Mouse (Mus musculus) urinary bladder, postnatal 25 days (tissue): Measurements from ENCODE around the gene Nup188.

Source experiments
- DNase-seq: peaks from one replicate; pipeline ENCODE4 v3.0.0; 2022; ENCODE audit warnings: low spot score

The Nup188 gene

DNA sequence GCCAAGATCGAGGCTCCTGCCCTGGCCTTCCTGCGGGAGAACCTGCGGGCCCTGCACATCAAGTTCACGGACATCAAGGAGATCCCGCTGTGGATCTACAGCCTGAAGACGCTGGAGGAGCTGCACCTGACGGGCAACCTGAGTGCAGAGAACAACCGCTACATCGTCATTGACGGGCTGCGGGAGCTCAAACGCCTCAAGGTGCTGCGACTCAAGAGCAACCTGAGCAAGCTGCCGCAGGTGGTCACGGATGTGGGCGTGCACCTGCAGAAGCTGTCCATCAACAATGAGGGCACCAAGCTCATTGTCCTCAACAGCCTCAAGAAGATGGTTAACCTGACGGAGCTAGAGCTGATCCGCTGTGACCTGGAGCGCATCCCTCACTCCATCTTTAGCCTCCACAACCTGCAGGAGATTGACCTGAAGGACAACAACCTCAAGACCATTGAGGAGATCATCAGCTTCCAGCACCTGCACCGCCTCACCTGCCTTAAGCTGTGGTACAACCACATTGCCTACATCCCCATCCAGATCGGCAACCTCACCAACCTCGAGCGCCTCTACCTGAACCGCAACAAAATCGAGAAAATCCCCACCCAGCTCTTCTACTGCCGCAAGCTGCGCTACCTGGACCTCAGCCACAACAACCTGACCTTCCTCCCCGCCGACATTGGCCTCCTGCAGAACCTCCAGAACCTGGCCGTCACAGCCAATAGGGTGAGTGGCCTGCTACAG is 29.4 kb upstream of the Nup188 start:
- no peak for DNase-seq

- no peak for DNase-seq
Measured at GRCm38 (mm10) chr2:30257699-30258460, 28.3 kb upstream of the Nup188 start.

DNA sequence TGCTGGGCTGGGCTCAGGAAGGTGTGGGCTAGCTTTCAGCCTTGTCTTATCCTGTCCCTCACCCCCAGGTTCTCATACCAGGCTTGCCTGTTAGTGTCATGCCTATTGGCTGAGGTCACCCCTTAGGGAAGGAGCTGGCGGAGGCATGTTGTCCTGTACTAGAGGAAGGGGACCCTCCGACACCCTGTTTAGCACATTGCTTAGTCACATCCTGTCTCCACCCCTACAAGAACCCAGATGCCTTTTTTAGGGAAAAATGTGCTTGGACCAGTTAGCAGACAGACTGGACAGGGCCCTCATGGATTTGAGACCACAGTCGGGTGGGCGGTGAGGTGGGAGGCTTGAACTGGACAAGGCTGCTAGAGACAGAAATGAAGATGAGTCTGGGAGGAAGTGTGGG is 27.6 kb upstream of the Nup188 start:
- no peak for DNase-seq

DNA sequence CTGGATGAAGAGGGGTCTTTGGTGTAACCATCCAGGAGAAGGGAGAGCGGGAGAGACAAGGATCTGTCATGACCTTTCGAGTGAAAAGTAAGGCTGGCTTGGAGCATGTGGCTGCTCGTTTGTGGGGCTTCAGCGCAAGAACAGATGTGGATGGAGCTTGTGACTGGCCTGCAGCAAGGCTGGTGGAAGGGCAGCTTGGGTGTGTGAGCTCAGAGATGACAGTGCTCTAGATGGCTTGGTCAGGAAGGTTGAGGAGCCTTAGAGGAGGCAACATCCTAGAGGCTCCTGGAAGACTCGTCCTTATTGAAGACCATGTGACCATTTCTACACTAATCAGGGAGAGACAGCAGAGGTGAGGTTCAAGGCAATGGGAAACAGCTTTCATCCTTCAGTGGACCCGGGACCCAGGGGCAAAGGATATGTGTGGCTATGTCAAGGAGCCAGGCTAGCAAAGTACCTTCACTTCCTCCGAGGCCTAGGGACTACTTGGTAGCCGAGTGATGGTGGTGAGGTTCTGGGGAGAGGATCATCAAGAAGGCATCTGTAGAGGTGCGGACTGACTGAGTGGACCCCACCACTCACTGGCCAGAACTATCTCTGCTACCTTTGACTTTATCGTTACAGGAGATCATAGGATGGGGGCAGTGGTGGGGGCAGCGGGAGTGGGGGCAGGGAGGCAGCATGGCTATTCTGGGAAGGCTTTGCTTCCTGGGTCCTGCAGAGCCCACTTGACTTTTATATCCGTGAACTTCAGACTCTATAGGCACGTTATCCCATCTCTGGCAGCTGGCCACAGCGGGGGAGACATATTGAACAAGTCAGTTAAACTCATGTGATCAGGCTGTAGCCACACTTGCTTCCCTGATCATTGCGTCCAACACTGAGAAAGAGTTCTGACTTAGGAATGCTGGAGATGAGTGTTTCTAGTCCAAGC is 26.8 kb upstream of the Nup188 start:
- no peak for DNase-seq

GRCm38 (mm10) chr2:30261064-30261736 is 25.0 kb upstream of the Nup188 start:
- DNase-seq = no peak

DNA sequence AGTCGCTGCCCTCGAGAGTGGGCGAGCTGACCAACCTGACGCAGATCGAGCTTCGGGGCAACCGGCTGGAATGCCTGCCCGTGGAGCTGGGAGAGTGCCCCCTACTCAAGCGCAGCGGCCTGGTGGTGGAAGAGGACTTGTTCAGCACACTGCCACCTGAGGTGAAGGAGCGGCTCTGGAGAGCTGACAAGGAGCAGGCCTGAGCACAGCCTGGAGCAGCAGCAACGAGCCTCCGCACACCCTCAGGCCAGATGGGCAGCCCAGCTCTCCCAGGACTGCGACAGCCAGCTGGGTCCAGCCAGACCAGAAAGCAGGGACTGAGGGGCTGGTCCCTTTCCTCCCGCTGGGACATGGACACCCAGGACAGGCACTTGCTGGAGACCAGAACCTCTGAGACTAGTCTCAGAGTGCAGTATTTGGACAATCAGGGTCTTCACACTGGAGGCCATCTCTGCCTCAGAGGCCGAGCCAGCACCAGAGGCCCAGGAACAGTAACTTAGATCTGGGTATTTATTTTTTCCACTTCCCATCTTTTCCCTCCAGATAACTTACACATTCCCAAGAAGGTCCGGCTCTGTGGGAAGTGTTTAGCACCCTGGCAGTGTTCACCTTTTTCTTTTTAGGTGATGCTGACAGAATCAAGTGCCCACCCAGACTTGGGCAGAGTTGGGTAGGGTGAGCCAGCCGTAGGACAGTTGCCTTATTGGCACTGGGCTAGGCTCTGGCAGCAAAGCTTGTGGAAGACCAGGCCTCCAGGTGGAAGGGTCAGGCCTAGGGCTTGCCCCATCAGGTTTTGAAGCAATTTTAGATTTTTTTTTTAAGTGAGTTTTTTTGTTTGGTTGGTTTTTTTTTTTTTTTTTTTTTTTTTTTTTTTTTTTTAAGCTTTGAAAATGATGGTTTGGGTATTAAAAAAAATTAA is 24.0 kb upstream of the Nup188 start:
- no peak for DNase-seq

GRCm38 (mm10) chr2:30262840-30263441 is 23.3 kb upstream of the Nup188 start:
- DNase-seq = no peak

DNA sequence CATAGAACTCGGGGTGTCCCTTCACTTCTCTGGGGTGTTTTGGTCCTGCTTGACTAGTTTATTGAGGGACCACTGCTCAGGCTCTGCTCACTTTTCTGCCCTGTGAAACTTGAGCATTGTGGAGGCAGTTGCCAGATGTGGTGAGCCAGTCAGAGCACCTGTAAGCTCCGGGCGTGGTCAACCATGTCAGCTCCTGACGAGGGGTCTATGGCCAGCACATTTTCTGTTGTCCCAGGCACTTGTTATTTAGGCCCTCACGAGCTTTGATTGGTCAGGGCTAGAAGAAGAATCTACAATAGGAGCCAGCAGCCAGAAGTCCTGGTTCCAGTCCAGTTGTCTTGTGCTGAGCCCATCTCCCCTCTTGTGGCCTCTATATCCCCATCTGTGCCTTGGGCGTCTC is 22.4 kb upstream of the Nup188 start:
- no peak for DNase-seq

- DNase-seq = no peak
Measured at GRCm38 (mm10) chr2:30264671-30265519, 21.3 kb upstream of the Nup188 start.

DNA sequence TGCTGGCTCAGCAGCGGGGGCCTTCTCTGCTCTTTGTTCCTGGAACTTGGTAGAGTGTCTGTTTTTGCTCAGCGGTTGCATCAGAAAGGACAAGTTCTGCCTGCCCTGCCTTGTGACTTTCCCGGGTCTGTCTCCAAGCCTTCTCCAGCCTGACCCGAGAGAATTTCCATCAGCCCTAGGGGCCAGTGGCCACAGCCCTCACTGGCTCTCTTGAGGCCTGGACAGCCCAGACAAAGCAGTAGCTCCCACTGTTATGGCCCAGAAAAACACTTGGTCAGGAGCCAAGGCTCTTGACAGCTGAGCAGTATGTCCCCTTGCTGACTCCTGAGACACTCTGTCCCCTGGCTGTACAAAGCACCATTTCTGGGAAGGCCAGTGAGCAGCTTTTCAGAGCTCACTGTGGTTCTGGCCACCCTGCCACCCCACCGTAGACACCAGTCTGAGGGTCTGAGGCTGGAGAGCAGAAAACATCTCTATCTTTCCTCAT is 20.4 kb upstream of the Nup188 start, which contains the start of gene Phyhd1:
Gene Phyhd1 (plus strand): TSS at position 437 of the 487 bp plus-strand sequence.
- no peak for DNase-seq

DNA sequence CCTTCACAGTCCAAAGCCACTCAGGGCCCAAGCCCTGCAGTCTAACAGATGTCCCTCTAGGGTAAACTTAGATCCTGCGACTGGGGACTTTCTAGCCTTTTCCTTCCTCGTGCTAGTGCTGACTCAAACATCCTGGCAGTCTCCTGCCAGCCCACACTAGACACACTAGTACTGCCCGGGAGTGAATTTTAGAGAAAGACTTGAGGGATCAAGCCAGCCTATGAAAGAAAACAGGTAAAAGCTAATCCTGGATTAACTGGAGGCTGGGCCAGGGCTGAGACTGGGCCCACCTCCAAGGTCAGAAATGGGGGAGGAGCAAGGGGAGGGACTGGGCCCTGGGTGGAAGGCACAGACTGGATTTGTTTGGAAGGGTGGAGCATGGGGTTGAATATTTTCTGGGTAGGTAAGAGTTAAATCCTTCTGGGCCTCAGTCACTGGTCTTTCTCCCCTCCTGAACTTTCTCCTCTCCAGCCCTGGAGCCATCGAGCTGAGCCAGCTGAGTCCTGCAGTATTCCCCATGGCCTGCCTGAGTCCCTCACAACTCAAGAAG is 19.7 kb upstream of the Nup188 start:
- DNase-seq = peak; percentile 65

- DNase-seq = no peak
Measured at GRCm38 (mm10) chr2:30267466-30267865, 18.7 kb upstream of the Nup188 start.

GRCm38 (mm10) chr2:30268371-30268770 is 17.8 kb upstream of the Nup188 start:
- no peak for DNase-seq

- no peak for DNase-seq
Measured at GRCm38 (mm10) chr2:30269241-30269990, 16.8 kb upstream of the Nup188 start.

DNA sequence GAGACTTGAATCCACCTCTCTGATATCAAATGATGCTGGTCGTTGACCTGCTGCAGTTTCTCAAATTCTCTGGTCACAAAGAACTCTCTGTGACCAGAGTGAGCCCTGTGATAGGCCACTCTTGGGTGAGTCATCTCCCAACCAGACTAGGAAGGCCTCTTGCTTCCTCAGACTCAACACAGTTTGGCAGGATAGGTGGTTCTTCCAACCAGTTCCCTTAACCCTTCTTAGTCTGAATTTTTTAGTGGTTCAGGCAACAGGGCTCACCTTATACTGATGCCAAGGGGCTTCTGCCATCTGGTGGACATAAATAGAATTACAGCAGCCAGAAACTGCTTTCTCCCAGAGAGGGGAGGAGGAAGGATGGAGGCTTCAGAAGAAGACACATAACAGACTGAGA is 16.1 kb upstream of the Nup188 start:
- DNase-seq = peak; percentile 48

DNA sequence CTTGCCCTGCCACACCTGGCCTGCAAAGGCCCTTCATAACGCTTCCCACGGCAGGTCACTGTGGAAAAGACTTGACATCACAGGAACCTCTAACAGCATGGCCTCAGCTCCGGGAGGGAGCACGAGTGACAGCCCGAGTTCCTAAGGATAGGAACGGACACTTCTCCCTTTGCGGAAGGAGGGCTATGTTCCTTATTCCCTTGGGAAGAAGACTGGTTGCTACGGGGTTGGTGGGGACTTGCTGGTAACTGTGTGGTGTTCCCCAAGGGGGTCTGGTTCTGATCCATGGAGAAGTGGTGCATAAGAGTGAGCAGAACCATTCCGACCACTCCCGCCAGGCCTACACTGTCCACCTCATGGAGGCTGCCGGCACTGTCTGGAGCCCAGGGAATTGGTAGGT is 5.5 kb upstream of the Nup188 start, which contains the start of gene Gm28038:
Gene Gm28038 (plus strand): TSS at position 301 of the 400 bp plus-strand sequence.
- no peak for DNase-seq

DNA sequence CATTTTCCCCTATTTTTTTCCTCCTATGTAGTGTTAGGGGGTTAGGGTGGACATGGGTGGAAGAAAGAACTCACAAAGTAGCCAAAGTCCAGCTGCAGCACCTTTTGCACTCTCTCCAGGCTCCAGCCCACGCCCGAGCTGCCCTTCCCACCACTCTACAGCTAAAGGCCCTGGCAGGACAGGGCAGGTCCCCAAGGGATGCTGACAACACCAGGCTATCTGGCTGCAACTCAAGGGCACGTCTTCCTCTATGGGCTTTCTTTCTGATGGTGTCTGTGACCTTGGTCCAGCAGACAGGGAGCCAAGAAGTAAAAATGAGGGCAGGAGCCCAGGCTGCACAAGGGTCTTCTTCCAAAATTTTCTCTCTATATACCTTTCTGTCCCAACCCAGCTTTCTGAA is 4.5 kb upstream of the Nup188 start:
- no peak for DNase-seq

DNA sequence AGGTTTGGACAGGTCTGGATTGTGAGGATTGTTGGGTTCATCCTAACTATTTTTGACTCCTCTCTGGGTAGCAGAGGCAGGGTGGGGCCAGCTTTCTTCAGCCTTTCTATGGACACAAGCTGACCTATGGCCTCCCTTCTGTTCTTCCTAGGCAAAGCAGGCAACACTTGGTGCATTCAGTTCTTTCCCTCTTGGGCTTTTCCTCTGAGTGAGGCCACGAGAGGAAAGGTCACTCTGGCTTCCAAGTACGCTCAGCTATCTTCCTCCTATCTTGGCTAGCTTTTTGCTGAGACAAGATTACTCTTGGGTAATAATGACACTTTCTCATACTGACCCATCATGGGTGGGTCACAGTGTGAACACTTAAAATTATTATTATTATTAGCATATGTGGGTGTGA is 3.0 kb upstream of the Nup188 start:
- DNase-seq = no peak
